Mouse (Mus musculus) heart, adult 2 months (tissue): ENCODE measurements at regions not wholly inside any gene's neighbourhood (a gene's known extent, or its start where the extent isn't known, plus 50 kb on each side); places are given as distances from the start of the nearest gene placed in this dataset.
"Not testable (repeated sequence)": the region's sequence is repeated elsewhere in the genome, so short reads cannot be mapped to it uniquely, and the experiment has no call there.

Source experiments
- DNase-seq, 2 experiments: peaks; one replicate each; pipeline ENCODE4 v3.0.0; 2021
- H3K27ac ChIP-seq: fragments of 200-600 bp; 2 replicates; pipeline ENCODE4 v1.8.1; 2022
- H3K27me3 ChIP-seq: fragments of 200-500 bp; 2 replicates; pipeline ENCODE4 v1.6.1; 2012; ENCODE audit warnings: mild to moderate bottlenecking, low read length, inconsistent platforms, mixed read lengths; ENCODE audit not compliant: control insufficient read depth, insufficient read depth
- H3K36me3 ChIP-seq: fragments of 200-500 bp; 2 replicates; pipeline ENCODE4 v1.6.1; 2012; ENCODE audit warnings: low read length, inconsistent platforms; ENCODE audit not compliant: control insufficient read depth, insufficient read depth
- H3K4me1 ChIP-seq: fragments of 200-500 bp; 2 replicates; pipeline ENCODE4 v1.6.1; 2011; ENCODE audit warnings: low read length; ENCODE audit not compliant: control insufficient read depth, insufficient read depth
- H3K4me3 ChIP-seq: fragments of 200-600 bp; 2 replicates; pipeline ENCODE4 v1.8.1; 2022
- H3K79me2 ChIP-seq: fragments of 200-500 bp; replicated peaks from 2 replicates; pipeline ENCODE4 v1.6.1; 2012; ENCODE audit warnings: mild to moderate bottlenecking, inconsistent platforms, low read length, moderate library complexity, mixed read lengths; ENCODE audit not compliant: control insufficient read depth, insufficient read depth
- H3K9ac ChIP-seq: fragments of 200-500 bp; 2 replicates; pipeline ENCODE4 v1.6.1; 2012; ENCODE audit warnings: low read depth, mild to moderate bottlenecking, control low read depth, inconsistent platforms, low read length, mixed read lengths
- CTCF ChIP-seq: fragments of 200-600 bp; IDR thresholded peaks from 2 replicates; pipeline ENCODE4 v1.8.1; 2022; ENCODE audit warnings: antibody characterized with exemption, mild to moderate bottlenecking, moderate library complexity
- EP300 ChIP-seq: fragments of 200-500 bp; IDR thresholded peaks from 2 replicates; pipeline ENCODE4 v1.6.1; 2011; ENCODE audit warnings: low read depth, low read length, control low read depth; ENCODE audit not compliant: insufficient read depth
- POLR2A ChIP-seq: fragments of 200-500 bp; IDR thresholded peaks from 2 replicates; pipeline ENCODE4 v1.6.1; 2011; ENCODE audit warnings: mild to moderate bottlenecking, low read depth, low read length, control low read depth; ENCODE audit not compliant: insufficient read depth
- WGBS: fragments of 180-500 bp; shearing (Covaris S2); methylation state at CpG from one replicate; pipeline ENCODE4 v1.1.7; 2018; 5-methylcytosine and 5-hydroxymethylcytosine counted together
- intact Hi-C: fragments of 180-260 bp; cut with DNase I; formaldehyde crosslinking; loops from one replicate; pipeline ENCODE4 v1.15.1; 2025

DNA sequence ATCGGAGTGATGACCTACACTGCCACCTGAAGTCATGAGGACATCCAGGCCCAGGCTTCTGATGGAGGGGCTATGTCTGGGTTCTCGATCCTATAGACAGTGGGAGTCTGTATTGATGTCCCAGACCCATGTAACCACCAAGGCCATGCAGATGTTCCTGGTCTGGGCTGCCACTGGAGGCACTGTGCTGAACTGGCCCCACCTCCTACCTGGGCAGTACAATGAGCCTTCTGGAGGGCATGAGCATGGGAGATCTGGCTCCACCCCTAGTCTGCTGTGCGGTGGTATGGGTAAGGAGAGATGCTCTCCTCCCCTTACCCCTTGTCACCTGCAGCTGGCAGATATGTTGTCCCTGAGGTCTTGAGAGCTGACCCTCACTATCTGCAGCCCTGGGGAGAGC lies 197.1 kb downstream of the Arl6ip6 start:
- Histone ChIP-seq H3K27ac (no peak overlapping the region), H3K36me3 (no peaks in the 10 kb centered on the region), H3K9ac (no peak overlapping the region), H3K4me1 (no peaks in the 10 kb centered on the region), H3K79me2 (no peaks in the 10 kb centered on the region), H3K4me3 (no peak overlapping the region), H3K27me3 (no peaks in the 10 kb centered on the region)
- TF ChIP-seq POLR2A (no peak), CTCF (no peak), EP300 (no peak)
- 77% methylated on average over 3 of the region's 3 CpGs for WGBS
- no peak for DNase-seq
- intact Hi-C loops = no loop called here

DNA sequence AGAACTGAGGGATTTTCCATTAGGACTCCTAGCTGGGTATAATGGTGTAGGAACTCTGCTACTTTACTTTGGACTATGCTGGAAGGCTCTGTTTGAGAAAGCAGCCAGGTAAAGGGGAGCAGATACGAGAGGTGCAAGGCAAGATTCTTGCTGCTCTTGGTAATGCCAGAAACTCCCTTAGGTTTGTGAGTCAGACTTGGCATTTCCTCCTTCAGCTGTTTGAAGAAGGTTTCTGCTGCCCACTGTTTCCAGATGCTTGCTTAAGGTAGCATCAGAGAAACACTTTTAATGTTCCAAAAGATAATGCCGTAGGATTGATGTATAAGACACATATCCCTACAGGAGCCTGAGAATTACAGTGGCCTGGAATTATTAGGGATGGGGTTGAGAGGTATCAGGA lies 222.9 kb downstream of the Arl6ip6 start:
- 71% methylated on average over 2 of the region's 2 CpGs for WGBS
- intact Hi-C loops = no loop called here
- no peaks in the 10 kb centered on the region for H3K79me2 ChIP-seq

DNA sequence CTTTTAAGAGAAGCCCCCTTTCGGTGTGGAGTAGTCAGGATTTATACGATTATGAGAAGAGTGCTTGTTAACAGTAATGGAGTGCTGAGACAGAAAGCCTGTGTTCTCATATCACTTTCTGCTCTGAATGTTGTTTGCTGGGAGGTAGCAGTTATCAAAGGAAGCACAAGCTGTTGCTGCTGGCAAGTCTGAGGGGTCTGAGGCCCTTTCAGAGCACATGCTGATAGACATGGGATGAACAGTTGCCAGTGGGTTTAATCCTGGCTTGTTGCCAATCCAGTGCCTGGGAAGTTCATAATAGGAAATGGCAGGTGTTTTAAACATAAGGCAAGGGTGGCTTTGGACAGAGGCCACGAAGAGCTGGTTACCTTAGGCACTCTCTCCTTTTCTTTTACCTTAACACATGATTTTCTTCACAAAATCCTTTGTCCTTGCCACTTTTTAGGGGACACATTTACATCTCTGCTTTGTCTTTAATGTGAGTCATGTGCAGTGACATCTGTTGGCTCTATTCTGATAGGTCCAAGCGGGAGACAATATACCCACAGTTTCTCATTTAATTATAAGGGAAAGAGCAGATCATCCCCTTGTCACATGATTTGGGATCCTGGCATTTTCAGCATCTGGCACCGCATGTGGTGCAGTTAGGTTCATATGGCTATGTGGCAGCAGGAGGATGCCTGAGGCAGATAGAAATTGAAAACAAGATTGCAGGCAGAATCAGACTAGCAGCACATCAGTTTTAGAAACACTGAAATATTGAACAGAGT lies 245.7 kb downstream of the Arl6ip6 start:
- intact Hi-C loops = no loop called here
- Histone ChIP-seq H3K79me2 (no peaks in the 10 kb centered on the region), H3K36me3 (no peaks in the 10 kb centered on the region), H3K27ac (no peak overlapping the region), H3K4me1 (no peaks in the 10 kb centered on the region), H3K9ac (no peak overlapping the region), H3K27me3 (no peaks in the 10 kb centered on the region), H3K4me3 (no peak overlapping the region)
- TF ChIP-seq EP300 = no peak
- no peak for TF ChIP-seq POLR2A
- TF ChIP-seq CTCF = no peak
- no peak for DNase-seq
- 57% methylated on average over 5 of the region's 5 CpGs for WGBS

More for the DNA sequence above, 222.9 kb downstream of the Arl6ip6 start:
- DNase-seq = no peak
- Histone ChIP-seq H3K4me1 (no peaks in the 10 kb centered on the region), H3K36me3 (no peaks in the 10 kb centered on the region), H3K27ac (no peak overlapping the region), H3K9ac (no peak overlapping the region), H3K27me3 (no peaks in the 10 kb centered on the region), H3K4me3 (no peak overlapping the region)
- TF ChIP-seq EP300 (no peak), POLR2A (no peak), CTCF (no peak)

DNA sequence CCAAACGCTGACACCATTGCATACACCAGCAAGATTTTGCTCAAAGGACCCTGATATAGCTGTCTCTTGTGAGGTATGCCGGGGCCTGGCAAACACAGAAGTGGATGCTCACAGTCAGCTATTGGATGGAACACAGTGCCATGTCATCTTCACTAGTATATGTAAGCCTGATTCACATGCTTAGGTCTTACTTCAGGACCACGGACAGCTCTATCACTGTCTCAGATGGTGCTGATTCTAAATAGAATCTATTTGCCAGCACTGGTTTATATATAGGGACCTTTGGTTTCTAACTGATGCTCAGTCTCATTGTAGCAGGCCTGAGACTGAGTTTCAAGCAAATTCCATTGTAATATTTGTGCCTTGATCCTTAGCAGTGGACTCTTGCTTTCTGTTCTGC lies 248.8 kb downstream of the Arl6ip6 start:
- WGBS = 39% methylated on average over 3 of the region's 3 CpGs
- H3K79me2 ChIP-seq, H3K27ac ChIP-seq, H3K4me1 ChIP-seq, DNase-seq, H3K27me3 ChIP-seq, H3K36me3 ChIP-seq, H3K4me3 ChIP-seq, intact Hi-C loops, H3K9ac ChIP-seq: not testable (repeated sequence)

DNA sequence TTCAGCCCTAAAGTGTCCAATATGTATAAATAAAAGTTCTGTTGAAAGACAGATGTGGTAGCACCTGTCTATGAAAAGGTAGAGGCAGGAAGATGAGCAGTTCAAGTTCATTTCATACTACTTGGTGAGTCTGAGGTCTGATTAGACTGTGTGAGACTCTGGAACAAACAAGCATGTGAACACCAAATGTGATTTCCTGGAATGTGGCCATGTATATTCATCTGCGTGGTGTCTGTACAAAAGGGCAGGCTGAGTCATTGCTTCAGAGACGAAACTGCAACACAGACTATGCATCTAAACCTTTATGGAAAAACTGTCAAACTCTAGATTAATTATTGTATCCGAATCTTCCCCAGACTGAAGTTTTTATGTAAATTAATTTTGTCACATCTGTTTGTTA lies 268.7 kb downstream of the Arl6ip6 start:
- H3K9ac ChIP-seq = no peak overlapping the region
- H3K27me3 ChIP-seq = no peaks in the 10 kb centered on the region
- intact Hi-C loops = no loop called here
- TF ChIP-seq CTCF (no peak), POLR2A (no peak), EP300 (no peak)
- no peak for DNase-seq
- H3K36me3 ChIP-seq = no peaks in the 10 kb centered on the region
- no peak overlapping the region for H3K4me3 ChIP-seq
- no peaks in the 10 kb centered on the region for H3K4me1 ChIP-seq
- WGBS = 59% methylated on average over 3 of the region's 3 CpGs
- H3K79me2 ChIP-seq = no peaks in the 10 kb centered on the region
- H3K27ac ChIP-seq = no peak overlapping the region

DNA sequence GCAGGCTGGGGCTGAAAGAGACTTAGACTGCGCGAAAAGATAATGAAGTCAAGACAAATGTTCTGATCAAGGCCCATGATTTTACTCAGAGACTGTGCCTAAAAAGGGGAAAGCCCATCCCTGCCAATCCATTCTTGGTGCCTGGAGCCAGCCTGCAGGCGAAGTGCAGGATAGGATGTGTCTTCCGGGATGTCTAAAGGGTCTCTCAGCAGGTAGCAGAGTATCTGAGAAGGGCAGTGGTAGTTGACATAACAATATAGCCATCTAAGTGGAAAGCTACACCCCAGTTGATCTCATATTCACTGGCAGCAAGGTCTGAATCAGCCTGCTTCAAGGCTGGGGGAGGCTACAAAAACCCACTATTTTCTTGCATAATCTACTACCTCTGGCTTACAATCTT lies 282.9 kb downstream of the Arl6ip6 start:
- 75% methylated on average over 4 of the region's 4 CpGs for WGBS
- Histone ChIP-seq H3K4me1 (no peaks in the 10 kb centered on the region), H3K4me3 (no peak overlapping the region), H3K27ac (no peak overlapping the region), H3K27me3 (no peaks in the 10 kb centered on the region), H3K36me3 (no peaks in the 10 kb centered on the region), H3K9ac (no peak overlapping the region), H3K79me2 (no peaks in the 10 kb centered on the region)
- TF ChIP-seq CTCF = no peak
- TF ChIP-seq POLR2A = no peak
- TF ChIP-seq EP300 = no peak
- intact Hi-C loops = no loop called here
- DNase-seq = no peak

DNA sequence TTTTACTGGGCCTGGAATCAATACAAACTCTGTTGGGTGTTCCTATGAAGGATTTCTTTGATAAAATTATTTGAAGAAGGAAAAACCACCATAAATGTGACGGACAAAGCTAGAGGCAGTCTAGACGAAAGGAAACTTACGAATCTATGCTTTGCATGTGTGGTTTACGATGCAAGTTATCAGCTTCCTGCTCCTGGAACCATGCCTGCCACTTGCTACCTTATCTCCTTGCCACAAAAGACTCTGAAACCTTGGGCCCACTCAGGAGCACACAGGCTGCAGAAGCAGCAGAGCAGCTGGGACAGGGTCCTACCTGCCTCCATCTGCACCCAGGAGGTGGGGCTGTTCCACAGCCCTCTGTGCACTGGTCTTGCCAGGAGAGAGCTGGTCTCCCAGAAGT lies 287.5 kb downstream of the Arl6ip6 start:
- H3K9ac ChIP-seq, H3K27me3 ChIP-seq, H3K36me3 ChIP-seq, H3K4me1 ChIP-seq, H3K4me3 ChIP-seq, H3K79me2 ChIP-seq, DNase-seq, H3K27ac ChIP-seq, intact Hi-C loops: not testable (repeated sequence)
- WGBS = 29% methylated on average over 4 of the region's 4 CpGs
